Comparison of ENCODE assay signal across 18 mouse cellular contexts in genomic region chr2:131354049-131354448, GRCm38 (mm10).
"Had no signal": no experiment of that assay in that cellular context is flagged by ENCODE, and none has a peak within 500 bp of the region (broad histone marks: within the 10 kb centered on the region; RNA-seq: fewer than 3 reads in every experiment).

No protein-coding gene starts in this region.

- H3K27me3 ChIP-seq: limb, embryonic 12.5 days; limb, embryonic 15.5 days; neural tube, embryonic 12.5 days; neural tube, embryonic 15.5 days; stomach, embryonic 15.5 days had no signal

- H3K27ac ChIP-seq: hindbrain, postnatal 0 days; limb, embryonic 15.5 days; liver, embryonic 12.5 days; liver, embryonic 15.5 days; neural tube, embryonic 12.5 days; neural tube, embryonic 15.5 days; stomach, embryonic 15.5 days had no signal

- H3K36me3 ChIP-seq: limb, embryonic 12.5 days; limb, embryonic 15.5 days; liver, embryonic 12.5 days; liver, embryonic 15.5 days; neural tube, embryonic 12.5 days; neural tube, embryonic 15.5 days; stomach, embryonic 15.5 days had no signal

- DNase-seq: kidney, adult 18-20 months; layer of hippocampus, postnatal 36 days; left cerebral cortex, postnatal 4 days; lung, embryonic 14.5 days; midbrain, embryonic 14.5 days; right cerebral cortex, adult 18-20 months; right cerebral cortex, postnatal 14 days; right cerebral cortex, postnatal 4 days had no signal

- H3K9me3 ChIP-seq: limb, embryonic 12.5 days; limb, embryonic 15.5 days; liver, embryonic 12.5 days; liver, embryonic 15.5 days; neural tube, embryonic 12.5 days; neural tube, embryonic 15.5 days; stomach, embryonic 15.5 days had no signal

- H3K9ac ChIP-seq: limb, embryonic 15.5 days; stomach, embryonic 15.5 days had no signal

- ATAC-seq: hindbrain, postnatal 0 days; inflammation-experienced regulatory T-cells, adult 6 months; liver, embryonic 12.5 days; lung, postnatal 0 days had no signal
